Mouse (Mus musculus): ENCODE data around the gene Gpbp1. TPM values are rescaled to one million over a fixed set of nuclear protein-coding genes. Genes with fewer than 3 reads are reported as not detected.

Gene Gpbp1
- total RNA-seq, 2 experiments from 2014 or later, result 64.9 to 74.7 TPM

- DNase-seq (ENCODE audit: low spot score in 2 of 2), result no peak
These were observed 19.2 kb downstream of the Gpbp1 start for GRCm38 (mm10) chr13:111470562-111471237.

GRCm38 (mm10) chr13:111467350-111467749, 22.6 kb downstream of the Gpbp1 start:
- no peak for DNase-seq (ENCODE audit: low spot score in 2 of 2)

DNA sequence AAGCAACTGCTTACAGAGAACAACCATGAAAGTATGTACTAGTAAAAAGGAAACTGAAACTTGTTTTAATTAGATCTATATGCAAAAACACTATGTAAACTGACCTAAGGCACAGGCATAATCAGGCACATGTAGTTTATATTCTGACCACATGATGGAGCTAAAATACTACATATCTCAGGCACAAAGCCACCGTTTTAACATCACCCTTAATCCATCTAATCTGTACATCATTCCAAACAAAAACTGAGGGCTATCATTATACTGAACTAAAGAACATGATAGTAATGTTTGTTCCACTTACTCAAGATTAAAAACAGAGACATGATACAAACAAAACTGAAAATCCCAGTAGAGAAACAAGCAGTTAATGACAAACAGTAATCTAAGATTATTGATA, 28.5 kb downstream of the Gpbp1 start:
- no peak for DNase-seq (ENCODE audit: low spot score in 2 of 2)

DNA sequence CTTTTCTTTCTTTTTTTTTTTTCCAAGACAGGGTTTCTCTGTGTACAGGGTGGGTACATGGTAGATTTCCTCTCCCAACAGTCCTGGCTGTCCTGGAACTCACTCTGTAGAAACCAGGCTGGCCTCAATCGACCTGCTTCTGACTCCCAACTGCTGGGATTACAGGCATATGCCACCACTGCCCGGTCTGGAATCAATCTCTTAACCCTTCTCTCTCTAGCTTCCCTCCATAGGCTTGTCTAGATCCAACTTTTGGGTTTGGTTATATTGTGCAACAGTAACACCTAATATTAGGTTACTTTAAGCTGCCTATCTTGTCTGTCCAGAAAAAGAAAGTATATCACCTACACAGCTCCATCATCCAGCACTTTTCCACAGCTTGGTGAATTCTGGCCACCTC, 33.1 kb downstream of the Gpbp1 start:
- DNase-seq (ENCODE audit: low spot score in 2 of 2), result no peak

DNA sequence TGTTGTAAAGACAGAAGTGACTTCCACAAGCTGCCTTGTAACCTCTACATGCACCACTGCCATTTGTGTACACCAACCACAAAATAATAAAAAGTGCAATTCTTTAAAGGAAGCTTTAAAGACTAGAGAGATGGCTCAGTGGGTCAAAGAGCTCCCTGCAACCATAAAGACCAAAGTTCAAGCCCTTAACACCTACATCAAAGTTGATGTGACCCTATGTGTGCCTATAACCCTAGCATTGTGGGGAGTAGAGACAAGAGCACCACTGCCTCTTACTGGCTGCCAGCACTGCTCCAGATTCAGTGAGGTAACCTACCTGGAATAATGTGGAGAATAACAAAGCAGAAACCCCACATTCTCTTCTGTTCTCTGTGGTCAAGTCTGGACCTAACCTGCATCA, 45.6 kb downstream of the Gpbp1 start:
- DNase-seq (ENCODE audit: low spot score in 2 of 2), result no peak

- no peak for DNase-seq (ENCODE audit: low spot score in 2 of 2)
These were observed 58.7 kb downstream of the Gpbp1 start for GRCm38 (mm10) chr13:111431174-111431573.

- DNase-seq (ENCODE audit: low spot score in 2 of 2), result no peak
These were observed 68.6 kb downstream of the Gpbp1 start for GRCm38 (mm10) chr13:111421330-111421729.

DNA sequence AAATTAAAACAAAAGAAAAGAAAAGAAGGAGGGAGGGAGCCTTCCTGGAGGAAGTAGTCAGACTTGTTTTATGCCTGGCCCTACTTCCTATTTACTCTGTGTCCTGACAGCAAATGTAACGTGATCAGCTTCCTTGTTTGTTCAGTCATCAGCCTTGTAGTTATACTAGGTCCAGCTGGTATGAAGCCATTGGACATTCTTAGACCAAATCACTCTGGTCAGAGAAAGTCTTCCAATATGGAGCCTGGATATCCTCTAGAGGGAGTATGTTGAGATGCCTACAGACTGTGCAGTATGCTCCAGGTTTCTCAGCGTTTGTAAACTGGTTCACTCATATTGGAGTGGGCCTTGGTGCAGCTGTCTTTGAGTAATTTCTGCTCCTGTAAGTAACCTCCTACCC, 71.8 kb downstream of the Gpbp1 start:
- DNase-seq (ENCODE audit: low spot score in 2 of 2), result no peak

DNA sequence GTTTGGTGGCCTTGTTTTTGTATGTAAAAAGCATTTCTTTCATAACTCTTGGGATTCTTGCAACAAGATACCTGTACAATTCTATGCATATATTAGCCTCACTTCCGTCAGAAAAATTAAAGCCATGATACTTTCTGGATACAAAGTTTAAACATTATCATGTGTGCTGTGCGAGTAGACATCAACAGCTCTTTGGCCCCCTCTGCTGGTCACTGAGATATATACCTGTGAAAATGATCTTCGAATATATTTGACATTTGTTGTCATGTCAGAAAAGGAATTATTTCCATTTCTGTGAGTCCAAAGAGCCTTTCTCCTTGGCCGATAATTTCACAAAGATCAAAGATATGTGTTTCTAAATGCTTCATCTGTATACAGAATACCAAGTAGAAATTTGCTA, 76.8 kb downstream of the Gpbp1 start:
- DNase-seq (ENCODE audit: low spot score in 2 of 2), result peak in 1 of 2 experiments; percentile 59

GRCm38 (mm10) chr13:111410831-111411230, 79.1 kb downstream of the Gpbp1 start:
- peak in 1 of 2 experiments; percentile 7 for DNase-seq (ENCODE audit: low spot score in 2 of 2)

GRCm38 (mm10) chr13:111406859-111407389, 83.0 kb downstream of the Gpbp1 start:
- no peak for DNase-seq (ENCODE audit: low spot score in 2 of 2)

DNA sequence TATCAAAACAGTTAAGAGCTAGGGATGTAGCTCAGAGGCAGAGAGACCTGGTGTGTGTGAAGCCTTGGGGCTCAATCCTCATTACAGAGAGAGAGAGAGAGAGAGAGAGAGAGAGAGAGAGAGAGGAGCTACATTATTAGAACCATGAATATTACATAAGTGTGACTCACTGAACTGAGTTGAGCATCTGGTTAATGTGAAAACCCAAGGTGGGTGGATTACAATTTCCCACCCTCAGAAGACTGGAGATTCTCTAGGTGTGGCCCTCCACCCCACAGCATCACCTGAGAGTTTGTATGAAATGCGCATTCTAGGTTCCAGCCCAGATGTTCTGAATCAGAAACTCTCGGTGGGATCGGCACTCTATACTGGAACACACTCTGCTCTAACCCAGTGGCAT, 84.0 kb downstream of the Gpbp1 start:
- DNase-seq (ENCODE audit: low spot score in 2 of 2), result no peak

DNA sequence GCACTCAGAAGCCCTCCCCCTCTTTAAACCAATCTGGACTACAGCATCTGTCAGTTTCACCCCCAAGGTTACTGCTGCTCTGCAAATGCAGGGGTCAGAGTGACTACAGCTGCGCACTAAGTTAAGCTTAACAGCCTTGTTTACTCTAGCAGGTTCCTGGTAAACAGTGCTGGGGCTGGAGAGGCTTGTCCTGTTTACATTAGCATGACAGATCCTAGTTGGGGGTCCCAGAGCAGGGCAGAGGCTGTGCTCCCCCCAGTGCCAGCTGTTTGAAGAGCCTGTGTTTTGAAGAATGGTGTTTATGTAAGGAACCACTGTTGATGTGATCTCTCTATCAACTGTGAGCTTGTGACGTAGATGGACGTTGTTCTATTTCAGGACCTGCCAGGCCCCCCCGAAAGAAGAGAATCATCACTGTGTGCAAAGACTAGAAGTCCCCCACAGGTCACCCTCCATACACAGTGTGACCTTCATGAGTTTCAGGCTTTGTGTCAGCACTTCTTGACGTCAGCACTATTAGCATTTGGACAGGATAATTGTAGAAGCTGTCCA, 92.2 kb downstream of the Gpbp1 start:
- DNase-seq (ENCODE audit: low spot score in 2 of 2), result no peak

DNA sequence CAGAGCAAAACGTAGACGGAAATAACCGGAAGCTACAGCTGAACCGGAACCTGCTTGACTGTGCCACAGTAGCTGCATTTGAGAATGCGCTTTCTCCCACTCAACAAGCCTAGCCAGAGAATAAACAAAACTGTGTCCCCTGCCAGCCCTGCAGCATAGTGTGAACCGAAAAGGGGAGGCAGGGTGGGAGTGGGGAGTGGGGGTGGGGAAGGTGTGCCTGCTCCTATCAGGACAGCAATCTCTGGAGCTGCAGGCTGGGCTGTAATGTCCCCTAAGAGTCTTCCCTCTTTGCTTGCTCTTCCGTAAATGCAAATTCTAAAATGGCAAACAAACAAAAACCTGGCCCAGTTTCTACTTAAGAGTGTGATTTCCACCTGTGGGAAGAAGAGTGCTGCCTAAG, 92.8 kb downstream of the Gpbp1 start:
- no peak for DNase-seq (ENCODE audit: low spot score in 2 of 2)

DNA sequence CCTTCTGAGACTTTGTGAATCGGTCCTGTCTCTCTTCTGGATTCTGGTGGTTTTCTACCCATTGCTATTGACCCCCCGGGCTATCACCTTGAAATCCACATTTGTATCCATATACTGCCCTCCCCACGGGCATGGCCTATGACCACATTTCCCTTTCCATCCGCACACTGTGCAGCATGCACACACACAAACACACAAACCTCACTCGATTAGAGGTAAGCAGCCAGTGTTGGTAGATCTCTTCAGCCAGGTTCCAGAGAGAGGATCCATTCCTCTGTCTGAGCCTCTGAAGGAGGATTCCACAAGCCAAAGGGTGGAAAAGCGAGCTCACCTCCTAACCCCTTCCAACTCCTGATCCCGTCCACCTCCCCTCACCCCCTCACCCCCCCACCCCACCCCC, 94.4 kb downstream of the Gpbp1 start:
- no peak for DNase-seq (ENCODE audit: low spot score in 2 of 2)

- no peak for DNase-seq (ENCODE audit: low spot score in 2 of 2)
These were observed 95.0 kb downstream of the Gpbp1 start for GRCm38 (mm10) chr13:111394904-111395303.

DNA sequence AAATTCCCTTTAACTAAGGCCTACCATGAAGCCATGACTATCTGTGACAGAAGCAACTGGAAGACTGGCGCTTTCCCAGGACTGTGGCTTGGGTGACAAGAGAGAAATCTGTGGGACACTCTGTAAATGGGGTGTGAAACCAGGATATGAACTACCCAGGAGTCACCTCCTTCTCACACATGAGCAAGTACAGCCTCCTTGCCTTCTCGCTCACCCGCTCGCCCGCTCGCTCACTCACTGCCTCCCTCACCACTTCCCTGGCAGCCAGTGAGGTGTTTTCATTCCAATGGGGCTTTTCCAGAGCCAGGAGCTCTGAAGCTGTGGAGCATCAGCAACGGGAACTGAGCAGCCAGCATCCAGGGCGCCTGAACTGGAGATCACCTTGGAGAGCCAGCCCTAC, 95.6 kb downstream of the Gpbp1 start:
- DNase-seq (ENCODE audit: low spot score in 2 of 2), result no peak

DNA sequence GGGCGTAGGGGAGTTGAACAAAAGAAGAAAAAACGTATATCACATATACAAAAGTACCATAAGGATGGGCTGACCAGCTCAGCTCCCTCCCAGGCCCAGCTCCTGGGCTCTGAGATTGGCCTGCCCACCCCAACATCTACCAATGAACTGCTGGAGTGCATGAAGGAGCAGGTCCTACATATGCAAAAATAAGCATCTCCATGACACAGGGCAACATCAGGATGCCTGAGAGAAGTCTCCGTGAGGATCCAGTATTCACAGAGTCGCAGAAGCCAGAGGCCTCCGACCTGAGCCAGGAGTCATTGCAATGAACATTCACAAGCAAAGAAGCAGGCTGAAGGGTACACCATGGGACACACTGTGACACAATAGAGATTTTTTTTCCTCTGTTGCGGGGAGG, 96.5 kb downstream of the Gpbp1 start:
- DNase-seq (ENCODE audit: low spot score in 2 of 2), result no peak

- no peak for DNase-seq (ENCODE audit: low spot score in 2 of 2)
These were observed 98.5 kb downstream of the Gpbp1 start for GRCm38 (mm10) chr13:111391426-111391825.

- no peak for DNase-seq (ENCODE audit: low spot score in 2 of 2)
These were observed 98.9 kb downstream of the Gpbp1 start for GRCm38 (mm10) chr13:111391011-111391410.

DNA sequence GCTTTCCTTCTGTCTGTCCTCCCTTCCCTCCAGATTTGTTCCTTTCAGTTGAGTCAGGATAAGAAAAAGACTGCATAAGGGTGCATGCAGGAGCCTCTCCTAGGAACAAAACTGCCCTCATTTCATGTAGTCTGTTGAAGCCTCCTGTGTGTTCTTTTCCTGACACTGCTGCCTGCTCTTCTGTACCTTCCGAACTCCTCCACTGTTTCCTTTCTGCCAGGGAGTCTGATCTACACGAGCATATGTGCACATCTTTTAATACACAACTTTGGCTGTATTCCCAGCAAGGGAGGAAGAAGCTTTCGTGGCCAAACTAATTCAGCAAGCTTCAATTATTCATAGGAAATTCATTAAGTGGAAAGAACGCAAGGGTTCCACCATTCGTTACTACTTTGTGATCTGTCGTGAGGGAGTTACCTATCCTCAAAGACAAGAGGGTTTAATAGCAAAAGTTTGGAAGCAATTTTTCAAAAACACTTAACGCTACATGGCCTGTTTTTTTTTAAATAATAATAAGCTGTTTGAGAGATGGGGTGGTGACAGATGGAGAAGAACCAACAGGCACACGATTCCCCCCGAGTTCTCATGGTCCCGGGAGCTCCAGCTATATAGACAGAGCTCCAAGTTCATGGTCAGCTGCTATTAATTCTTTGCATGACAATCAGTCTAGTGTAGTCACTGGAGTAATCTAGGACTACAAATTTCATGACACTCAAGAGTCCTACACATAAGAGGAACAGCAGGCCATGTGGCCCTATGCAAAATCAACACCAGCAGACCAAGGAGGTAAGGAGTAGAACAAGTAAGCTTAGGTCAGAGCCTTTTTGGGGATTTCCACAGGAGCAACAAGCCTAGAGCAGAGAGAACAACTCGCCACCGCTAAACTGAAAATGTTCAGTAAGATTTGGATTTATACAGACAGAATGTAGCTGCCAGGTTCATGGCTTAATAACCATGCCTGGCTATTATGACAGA, 105.6 kb downstream of the Gpbp1 start:
- DNase-seq (ENCODE audit: low spot score in 2 of 2), result no peak
